Comparison of ENCODE assay signal across 14 mouse cellular contexts in the genomic region with DNA sequence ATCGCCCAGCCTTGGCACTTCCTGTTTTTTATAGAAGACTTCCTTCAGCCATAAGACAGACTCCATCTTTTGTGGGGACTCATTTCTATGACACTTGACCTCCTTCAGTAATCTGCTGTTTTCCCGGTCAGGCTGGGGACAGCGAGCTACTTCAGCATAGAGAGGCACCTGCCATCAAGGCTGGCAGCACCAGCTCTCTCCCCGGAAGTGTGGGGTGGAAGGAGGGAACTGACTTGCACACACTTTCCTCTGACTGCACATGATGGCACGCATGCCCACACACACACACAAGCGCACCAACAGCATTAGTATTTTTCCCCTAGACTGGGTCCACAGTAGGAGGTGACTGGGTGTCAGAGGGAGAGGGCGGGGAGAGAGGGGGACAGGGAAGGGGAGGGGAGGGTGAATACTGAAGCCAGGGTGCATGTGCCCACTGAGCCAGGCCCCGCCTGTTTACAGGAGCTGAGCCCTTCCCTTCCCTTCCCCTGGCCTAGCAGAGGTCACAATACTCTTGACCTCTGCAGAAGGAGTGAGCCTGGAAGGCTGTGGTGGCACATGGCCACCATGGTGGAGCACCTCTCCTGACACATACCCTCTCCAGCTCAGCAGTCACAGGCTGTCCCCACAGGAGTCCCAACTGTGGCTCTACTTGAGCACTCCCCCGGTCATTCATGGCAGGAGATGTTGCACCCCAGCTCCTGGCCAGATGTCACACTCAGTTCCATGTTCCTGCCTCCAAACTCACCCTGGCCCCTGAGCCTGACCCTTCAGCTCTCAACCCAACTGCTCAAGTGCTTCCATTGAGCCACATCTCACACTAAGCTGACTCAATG. TPM values are rescaled to one million over a fixed set of nuclear protein-coding genes. Genes with fewer than 3 reads are reported as not detected.
A peak's percentile ranks its signal among the peaks of the same experiment; 100 is the strongest.
DNase-seq lines count a peak whose midpoint lies in the region; ATAC-seq and TF ChIP-seq lines count a peak whose summit lies in the region.
"Had no signal": no experiment of that assay in that cellular context is flagged by ENCODE, and none has a peak within 500 bp of the region (broad histone marks: within the 10 kb centered on the region; RNA-seq: fewer than 3 reads in every experiment).

No protein-coding gene starts in this region.

- no peaks in the 10 kb centered on the region for H3K27me3 ChIP-seq in liver, postnatal 0 days (ENCODE audit: insufficient read depth, low read length)

- H3K27ac ChIP-seq in left cerebral cortex, adult 2 months, result peak overlapping the region; percentile 4; the same call in 1 of the 2 replicates
- H3K27ac ChIP-seq in liver, postnatal 0 days (ENCODE audit: low read depth), result peak overlapping the region; percentile 57

- H3K9me3 ChIP-seq in liver, postnatal 0 days (ENCODE audit: low read length), result no peaks in the 10 kb centered on the region
- H3K9me3 ChIP-seq: G1E had no signal

- H3K36me3 ChIP-seq in liver, postnatal 0 days (replicated peaks; ENCODE audit: insufficient read depth, low read length), result peaks cover 31% of the 10 kb centered on the region

- TF ChIP-seq CTCF in left cerebral cortex, adult 2 months (IDR thresholded peaks at IDR 0.05), result no peak
- TF ChIP-seq CTCF in liver, postnatal 0 days (IDR thresholded peaks at IDR 0.05; ENCODE audit: low read depth), result no peak

- no peak for ATAC-seq in liver, postnatal 0 days
- ATAC-seq in frontal cortex, adult (ENCODE audit: low TSS enrichment), result no peak
- ATAC-seq: forebrain, embryonic 14.5 days; hindbrain, postnatal 0 days had no signal

- peaks cover 33% of the 10 kb centered on the region for H3K4me1 ChIP-seq in liver, postnatal 0 days (ENCODE audit: insufficient read depth)

- WGBS in liver, postnatal 0 days (ENCODE audit: insufficient replicate concordance), result 68% methylated on average over 8 of the region's 9 CpGs

- intact Hi-C loops in left cerebral cortex, adult 2 months (cut with DNase I), result no loop called here
- intact Hi-C loops in left cerebral cortex, postnatal 14 days (cut with DNase I), result no loop called here

- no peak for DNase-seq in left cerebral cortex, adult 2 months (ENCODE audit: extremely low spot score in 1 of 2, low spot score in 2 of 2)
- DNase-seq in left cerebral cortex, postnatal 14 days (ENCODE audit: low spot score in 2 of 2), result no peak
- DNase-seq in CD4-positive helper T cell, adult 2 months (ENCODE audit: low read depth, low spot score), result peak; percentile 59
- DNase-seq in T-cell, adult 2 months (ENCODE audit: low spot score), result peak; percentile 21
- no peak for DNase-seq in liver, postnatal 0 days
- no peak for DNase-seq in layer of hippocampus, adult 9-11 months
- DNase-seq in Muller cell, postnatal 12 days (ENCODE audit: inconsistent ontology term), result no peak
- DNase-seq: lung, embryonic 14.5 days; right cerebral cortex, postnatal 4 days had no signal

- H3K4me3 ChIP-seq in left cerebral cortex, adult 2 months, result no peak overlapping the region
- no peak overlapping the region for H3K4me3 ChIP-seq in liver, postnatal 0 days (ENCODE audit: low read depth, low read length)

- H3K4me2 ChIP-seq in liver, postnatal 0 days (ENCODE audit: low read depth, low read length), result no peak overlapping the region
- H3K4me2 ChIP-seq: lung, embryonic 14.5 days had no signal

- no peak overlapping the region for H3K9ac ChIP-seq in liver, postnatal 0 days (replicated peaks)
- H3K9ac ChIP-seq: lung, embryonic 14.5 days had no signal

- TF ChIP-seq EP300 in liver, postnatal 0 days (IDR thresholded peaks at IDR 0.05; ENCODE audit: low read depth), result no peak

RNA-seq across cellular contexts. Expression of gene Ube2v1, which starts 10.4 kb away (rescaled TPM):
- total RNA-seq in left cerebral cortex, adult 2 months (2021), result 100 to 1,000 TPM; 244 to 274 TPM
- 100 to 1,000 TPM; 215 to 250 TPM for total RNA-seq in left cerebral cortex, postnatal 14 days (2021)
- 122 TPM in 2 replicates for polyA plus RNA-seq in liver, postnatal 0 days (2015; fragmentation: Nextera tagmentation; extraction: Ambion mirVana)

RNA-seq across cellular contexts. Expression of gene Gm20431, which starts 39.8 kb away (rescaled TPM):
- total RNA-seq in left cerebral cortex, adult 2 months (2021), result 10 to 100 TPM; 29.1 to 38.0 TPM
- total RNA-seq in left cerebral cortex, postnatal 14 days (2021), result 10 to 100 TPM; 63.3 to 65.1 TPM
- polyA plus RNA-seq in liver, postnatal 0 days (2015; fragmentation: Nextera tagmentation; extraction: Ambion mirVana), result 1.7 and 2.4 TPM in 2 replicates
- total RNA-seq: monocyte, adult 5-6 weeks had no signal
- polyA plus RNA-seq: G1E had no signal

Comparison
In these comparisons a context has a peak if more than half of its experiments do, and no peak if none do; other contexts are left out.
1. DNase-seq: peak in CD4-positive helper T cell, adult 2 months (single experiment) and T-cell, adult 2 months (single experiment); none in left cerebral cortex, adult 2 months (0 of 2), left cerebral cortex, postnatal 14 days (0 of 2), liver, postnatal 0 days (single experiment), layer of hippocampus, adult 9-11 months (single experiment) and Muller cell, postnatal 12 days (single experiment).